Mouse (Mus musculus) yolk sac, embryonic 10.5 days (tissue): ENCODE data around the gene Sephs2.

ENCODE experiments used
- DNase-seq: peaks from one replicate; pipeline ENCODE4 v3.0.0-alpha.2; 2017; ENCODE audit warnings: low spot score

Gene Sephs2

DNA sequence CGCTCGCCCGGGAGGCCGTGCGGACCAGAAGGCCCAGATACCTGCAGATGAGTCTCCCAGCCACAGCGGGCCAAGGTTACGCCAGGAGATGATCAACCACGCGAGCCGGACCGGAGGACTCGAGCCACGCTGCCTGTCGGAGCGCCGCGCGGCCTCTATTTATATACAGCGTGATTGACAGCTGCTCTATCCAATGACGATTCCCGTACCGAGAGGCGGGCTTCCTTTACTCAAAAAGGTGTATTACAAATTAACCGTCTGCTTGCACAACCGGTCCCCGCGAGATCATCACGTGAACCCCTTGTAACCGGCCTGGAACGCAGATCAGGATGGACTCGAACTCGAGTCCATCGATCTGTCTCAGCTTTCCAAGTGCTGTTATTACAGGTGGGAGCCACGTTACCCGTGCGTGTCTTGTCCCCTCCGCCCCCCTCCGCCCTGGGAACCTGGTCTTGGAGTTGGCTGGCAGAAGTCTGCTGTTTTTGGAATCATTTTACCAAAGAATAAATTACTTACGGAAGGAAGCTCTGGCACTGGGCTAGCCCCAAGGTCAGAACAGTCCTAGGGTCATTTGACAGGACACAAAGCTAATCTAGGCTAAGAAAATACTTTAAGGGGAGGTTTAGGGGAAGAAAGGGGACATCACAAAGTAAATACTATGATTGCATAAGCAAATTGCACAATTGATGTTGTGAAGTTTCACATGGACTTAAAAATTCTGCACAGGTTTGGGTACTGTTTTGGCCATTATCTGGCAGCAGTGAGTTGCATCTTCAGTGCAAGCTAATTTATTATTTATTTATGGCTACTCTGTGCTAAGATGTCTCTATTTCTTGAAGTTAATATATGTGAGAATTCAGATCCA lies at the start of gene Sephs2:
TSS of gene Sephs2 (minus strand) at position 131 of the 865 bp plus-strand sequence.
- peak; percentile 95 for DNase-seq

DNA sequence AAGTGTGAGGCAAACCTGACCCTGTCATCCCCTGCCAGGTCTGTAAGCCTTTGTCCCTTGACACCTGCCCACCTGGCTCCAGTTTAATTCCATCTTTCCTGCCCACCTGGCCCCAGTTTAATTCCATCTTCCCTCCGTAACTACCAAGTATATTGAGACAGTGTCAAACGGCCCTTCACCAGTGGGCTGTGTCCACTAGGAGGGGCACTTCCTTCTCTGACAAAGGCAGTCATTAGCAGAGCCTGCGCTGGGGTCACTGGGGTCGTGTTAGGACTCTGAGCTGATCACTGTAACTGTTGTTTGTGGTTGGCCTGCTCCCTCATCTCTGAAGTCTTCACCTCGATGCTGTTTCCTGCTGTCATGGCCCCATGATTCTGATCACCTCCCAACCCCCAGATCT lies 48.2 kb upstream of the Sephs2 start:
- no peak for DNase-seq

DNA sequence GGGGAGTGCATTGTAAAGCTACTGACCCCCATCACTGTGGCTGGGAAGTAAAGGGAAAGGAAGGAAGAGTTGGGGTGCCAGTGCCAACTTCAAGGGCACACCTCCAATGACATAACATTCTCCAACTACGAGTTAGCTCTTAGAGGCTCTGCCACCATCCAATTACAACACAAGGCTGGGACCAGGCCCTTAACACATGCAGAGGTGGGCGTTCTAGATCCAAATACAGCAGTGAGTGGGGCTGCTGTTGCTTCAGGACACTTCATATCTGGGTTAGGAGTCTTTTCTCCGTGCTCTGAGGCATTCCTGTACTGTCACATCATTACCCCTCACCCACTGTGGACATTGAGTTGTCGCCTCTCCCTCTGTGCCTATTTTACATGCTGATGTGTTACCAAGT lies 47.3 kb upstream of the Sephs2 start:
- DNase-seq: no peak

DNA sequence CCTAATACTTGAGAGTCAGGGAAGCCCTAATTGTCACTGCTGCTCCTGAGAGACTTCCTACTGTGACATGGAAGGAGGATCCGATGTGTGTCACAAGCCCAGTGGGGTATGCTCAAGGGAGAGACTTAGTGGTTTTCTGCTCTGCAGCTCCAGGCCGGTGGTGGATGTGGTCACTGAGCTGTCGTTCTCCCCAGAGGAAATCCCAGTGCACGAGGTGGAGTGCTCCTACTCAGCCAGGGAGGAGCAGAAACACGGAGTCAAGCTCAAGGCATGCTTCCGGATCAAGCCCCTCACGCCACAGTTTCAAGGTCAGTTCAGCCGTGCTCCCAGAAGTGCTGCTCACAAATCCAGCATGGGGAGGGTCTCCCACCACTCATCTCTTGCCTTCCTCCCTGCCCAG lies 40.1 kb upstream of the Sephs2 start:
- no peak for DNase-seq

DNA sequence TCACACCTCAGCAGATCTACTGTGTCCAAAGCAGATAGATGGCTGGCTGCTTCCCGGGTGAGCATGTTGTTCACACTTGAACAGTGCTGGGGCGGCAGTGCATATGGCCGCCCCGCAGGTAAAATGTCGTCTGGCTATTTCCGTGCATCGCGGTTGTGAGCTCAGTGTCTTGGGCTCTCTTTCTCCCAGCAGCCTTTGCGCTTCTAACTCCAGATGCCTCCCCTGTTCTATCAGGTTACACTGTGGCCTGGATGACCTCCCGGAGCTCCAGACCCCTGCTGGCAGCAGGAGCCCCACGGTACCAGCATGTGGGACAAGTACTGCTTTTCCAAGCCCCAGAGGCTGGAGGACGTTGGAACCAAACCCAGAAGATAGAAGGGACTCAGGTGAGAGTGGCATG lies 36.1 kb upstream of the Sephs2 start:
- DNase-seq: no peak

DNA sequence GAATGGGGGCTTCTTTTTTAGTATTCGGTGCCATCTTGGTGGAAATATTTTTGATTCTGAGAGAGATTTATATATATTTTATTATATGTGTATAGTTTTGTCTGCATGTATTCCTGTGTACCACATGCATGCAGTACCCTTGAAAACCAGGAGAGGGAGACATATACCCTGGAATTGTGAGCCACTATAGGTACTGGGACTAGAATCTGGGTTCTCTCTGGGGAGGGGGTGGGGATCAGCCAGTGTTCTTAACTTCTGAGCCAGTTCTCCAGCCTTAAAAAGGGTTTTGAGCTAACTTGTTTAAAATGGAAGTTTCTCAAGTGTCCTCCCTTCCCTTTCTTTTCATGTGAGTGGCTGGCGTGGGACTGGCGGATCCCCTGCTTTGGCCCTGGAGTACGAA lies 35.0 kb upstream of the Sephs2 start:
- peak; percentile 28 for DNase-seq

DNA sequence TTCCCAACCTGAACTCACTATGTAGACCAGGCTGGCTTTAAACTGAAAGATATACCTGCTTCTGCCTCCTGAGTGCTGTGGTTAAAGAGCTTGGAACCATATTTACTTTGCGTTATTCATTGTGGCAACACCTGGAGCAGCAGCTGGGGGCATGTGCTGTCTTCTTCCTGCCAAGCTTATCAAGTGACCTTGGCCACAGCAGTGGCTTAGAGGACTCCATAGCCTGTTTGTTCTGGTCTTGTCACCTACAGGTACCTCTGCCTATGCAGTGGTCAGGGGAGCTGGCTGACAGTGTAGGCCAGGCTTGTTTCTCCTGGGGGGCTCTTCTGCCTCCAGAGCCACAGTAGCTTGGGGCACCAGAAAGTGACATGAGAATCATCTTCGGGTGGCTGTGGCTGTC lies 34.6 kb upstream of the Sephs2 start:
- DNase-seq: peak; percentile 47

DNA sequence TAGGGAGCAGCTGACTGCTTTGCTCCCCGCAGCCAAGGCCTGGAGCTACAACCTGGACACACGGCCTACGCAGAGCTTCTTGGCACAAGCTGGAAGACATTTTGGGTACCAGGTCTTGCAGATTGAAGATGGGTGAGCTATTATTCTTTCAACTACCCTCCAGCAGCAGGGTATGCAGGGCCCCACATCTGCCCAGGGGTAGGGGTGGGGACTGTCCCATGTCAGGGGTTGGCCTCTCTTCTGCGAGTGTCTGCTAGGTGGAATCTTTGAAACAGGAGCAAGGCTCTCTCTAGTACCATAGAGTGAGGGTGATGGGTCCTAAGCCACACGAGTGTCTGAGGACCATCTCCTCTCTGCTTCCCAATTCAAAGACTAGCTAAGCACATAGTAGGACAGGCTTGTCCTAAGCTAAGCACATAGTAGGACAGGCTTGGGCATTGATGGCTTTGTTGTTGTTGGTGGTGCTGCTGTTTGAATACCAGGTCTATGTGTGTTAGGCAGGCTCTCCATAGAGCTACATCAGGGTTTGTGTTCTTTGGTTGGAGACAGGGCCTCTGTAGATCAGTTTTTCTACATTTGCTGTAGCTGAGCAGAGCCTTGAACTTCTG lies 23.8 kb upstream of the Sephs2 start:
- DNase-seq: no peak

DNA sequence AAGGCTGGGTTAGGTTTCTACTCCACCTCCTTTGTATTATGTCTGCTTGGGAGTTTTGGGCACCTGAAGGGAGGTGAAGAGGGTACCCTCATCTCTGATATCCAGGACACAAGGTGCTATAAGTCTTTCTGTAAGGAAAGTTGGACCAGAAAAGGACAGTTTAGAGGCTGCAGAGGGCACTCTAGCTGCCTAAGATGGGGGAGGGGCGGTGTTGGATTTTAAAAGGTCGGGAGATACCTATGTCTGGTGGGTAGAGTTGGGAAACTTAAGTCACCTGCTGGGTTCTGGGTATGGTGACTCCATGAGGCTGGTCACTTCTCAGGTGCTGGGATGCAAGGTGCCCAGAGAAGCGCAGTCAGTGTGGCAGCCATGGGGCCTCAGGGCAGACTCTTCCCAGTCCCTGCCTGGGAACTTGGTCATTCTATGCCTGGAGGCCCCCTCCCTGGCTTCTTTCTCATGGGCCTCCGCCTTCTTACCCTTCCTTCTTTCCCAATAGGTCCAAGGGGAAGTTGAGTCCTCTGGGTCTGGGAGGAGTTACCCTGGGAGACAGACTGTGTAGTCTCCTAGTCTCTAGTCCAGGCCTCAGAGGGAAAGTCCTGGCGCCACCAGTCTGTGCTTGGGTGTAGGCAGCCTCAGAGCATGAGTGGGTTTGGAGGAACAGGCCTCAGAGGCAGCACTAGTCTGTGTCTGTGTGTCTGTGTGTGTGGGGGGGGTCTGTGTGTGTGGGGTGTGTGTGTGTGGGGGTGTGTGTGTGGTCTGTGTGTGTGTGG lies 23.1 kb upstream of the Sephs2 start:
- DNase-seq: no peak

DNA sequence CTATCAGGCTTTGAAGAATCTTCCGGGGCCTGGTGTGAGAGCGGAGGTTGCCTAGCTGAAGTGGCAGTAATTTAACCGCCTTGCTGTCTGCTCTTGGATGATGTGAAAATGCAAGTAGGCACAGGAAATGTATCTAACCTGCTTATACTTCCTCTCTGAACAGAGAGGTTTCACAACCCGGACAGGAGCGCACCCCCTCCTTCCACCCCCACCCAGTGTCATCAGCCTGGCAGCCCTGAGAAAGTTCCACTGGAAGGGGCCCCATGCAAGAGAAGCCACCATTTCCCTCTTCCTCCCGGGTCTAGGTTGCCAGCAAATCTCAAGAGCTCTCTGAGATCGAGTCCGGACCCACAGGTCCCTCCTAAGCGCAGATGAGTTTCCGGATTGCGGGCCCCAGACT lies 22.2 kb upstream of the Sephs2 start, which contains the start of gene Itgal:
TSS of gene Itgal (plus strand) at position 163 of the 400 bp plus-strand sequence.
- DNase-seq: no peak

DNA sequence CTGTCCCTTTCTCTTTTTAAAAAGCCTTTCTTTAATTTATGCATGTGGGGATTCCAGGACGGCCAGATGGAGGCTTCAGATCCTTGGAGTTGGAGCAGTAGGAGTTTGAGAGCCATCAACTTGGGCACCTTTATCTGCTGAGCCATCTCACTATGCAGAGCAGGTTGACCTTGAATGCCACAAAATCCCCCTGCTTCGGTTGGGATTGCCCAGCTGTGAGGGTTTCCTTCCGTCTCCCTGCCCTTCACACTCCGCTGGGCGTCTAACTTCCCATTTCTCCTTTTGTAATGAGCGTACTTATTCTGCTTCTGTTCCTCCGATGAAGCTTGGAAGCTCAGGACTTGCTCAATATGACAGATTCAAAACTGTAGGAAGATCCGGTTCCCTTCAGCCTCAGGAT lies 16.3 kb upstream of the Sephs2 start:
- DNase-seq: no peak

DNA sequence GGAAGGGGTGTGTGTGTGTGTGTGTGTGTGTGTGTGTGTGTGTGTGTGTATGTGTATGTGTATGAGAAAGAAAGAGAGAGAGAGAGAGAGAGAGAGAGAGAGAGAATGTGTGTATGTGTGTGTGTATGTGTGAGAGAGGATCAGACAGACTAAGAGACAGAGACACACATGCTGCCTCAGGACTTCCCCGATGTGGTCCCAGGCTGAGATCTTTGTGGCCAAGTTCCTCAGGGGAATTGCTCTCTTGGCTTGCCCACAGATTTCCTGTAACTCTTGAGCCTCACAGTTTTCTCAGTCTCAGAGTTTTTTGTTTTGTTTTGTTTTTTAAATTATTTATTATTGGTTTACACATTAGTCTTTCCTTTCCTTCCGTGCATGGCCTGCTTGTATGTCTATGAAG lies 15.5 kb upstream of the Sephs2 start:
- DNase-seq: no peak

DNA sequence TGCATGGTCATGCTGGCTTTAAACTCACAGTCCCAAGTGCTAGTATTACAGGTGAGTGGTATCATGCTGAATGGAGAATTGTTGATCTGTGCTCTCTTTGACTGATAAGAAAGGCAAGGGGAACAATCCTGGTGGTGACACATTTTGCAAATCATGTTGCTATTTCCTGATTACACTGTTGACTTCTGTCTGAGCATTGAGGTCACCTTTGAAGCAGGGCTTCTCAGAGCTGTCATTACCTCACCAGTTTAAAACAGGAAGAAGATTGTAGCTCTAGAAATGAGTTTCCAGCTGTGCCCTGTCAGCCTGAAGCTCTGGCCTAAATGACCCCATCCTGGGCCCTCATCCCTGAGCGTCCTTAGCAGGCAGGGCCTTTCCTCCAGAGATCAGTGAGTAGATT lies 14.1 kb upstream of the Sephs2 start:
- no peak for DNase-seq

DNA sequence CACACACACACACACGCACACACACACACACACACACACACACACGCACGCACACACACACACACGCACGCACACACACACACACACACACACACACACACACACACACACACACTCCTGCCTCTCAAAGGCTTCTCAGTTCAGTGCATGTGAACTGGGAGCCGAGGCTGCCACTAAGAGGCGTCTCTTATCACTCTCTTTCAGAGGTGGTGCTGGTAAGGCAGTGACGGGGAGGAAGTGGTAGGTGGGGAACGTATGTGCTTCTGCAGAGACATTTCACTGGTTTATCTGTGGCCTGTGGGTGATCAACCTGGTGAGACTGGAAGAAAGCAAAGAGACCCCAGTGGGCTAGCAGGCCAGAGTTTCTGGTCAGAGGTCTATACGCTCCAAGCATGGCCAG lies 11.3 kb upstream of the Sephs2 start:
- no peak for DNase-seq

DNA sequence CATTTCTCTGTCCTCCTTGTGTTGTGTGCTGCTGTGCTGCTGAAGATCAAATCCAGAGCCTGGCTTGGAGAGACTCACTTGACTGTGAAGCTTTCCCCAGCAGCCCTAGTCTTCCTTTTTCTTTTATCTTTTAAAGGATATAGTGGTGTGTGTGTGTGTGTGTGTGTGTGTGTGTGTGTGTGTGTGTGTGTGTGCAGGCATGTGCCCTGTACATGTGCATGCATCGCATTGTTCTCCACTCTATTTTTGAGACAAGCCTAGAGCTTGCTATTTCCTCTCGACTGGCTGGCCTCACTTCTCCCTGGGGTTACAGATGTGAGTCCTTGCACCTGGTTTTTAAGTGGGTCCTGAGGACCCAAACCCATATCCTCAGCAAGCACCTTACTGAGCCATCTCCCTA lies 8.3 kb upstream of the Sephs2 start:
- no peak for DNase-seq

DNA sequence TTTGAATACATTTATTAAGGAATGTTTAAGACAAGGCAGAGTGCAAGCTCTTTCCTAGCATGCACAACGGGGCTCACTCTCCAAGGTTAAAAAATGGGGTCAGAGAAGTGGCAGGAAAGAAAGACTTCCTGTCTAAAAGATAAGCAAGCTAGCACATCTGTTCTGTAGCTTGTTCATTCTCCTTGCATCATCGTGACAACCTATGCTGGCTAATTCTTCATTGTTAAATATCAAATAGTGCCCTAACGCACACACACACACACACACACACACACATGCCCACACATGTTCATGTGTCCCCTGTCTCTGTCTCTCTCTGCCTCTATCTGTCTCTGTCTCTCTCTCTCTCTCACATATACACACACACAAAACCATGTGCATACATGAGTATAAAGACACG lies 7.3 kb upstream of the Sephs2 start:
- DNase-seq: no peak

DNA sequence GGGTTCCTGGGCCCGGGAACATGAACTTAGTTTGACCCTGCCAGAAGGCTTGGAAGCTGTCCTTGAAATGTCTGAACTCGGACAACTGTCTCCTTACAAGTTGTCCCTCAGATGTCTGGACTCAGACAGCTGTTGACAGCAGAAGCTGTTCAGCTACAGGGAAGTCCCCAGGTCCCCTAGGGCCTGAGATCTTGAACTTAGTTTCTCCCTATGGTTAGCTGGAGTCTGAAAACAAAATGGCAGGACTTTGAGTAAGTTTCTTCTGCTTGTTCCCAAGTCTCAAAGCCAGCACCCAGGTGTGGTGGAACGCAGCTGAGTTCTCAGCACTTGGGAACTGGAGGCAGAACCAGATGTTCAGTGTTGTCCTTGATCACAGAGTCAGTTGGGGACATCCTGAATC lies 6.2 kb upstream of the Sephs2 start:
- no peak for DNase-seq

DNA sequence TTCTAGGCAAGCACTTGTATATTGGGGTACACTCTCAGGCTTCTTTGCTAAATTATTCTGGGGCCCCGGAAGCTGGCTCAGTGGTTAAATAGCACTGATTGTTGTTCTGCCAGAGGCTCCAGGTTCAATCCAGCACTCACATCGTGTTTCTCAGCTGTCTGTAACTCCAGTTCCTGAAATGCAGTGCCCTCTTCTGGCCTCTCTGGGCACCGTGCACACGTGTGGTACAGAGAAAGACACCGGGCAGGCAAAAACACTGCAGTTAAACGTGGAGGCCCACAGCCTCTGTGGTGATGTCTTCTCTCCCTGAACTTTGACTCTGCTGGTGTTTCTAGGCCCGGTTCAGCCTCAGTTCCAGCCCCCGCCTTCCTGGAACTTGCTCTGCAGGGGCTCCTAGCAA lies 4.5 kb upstream of the Sephs2 start:
- peak; percentile 40 for DNase-seq

DNA sequence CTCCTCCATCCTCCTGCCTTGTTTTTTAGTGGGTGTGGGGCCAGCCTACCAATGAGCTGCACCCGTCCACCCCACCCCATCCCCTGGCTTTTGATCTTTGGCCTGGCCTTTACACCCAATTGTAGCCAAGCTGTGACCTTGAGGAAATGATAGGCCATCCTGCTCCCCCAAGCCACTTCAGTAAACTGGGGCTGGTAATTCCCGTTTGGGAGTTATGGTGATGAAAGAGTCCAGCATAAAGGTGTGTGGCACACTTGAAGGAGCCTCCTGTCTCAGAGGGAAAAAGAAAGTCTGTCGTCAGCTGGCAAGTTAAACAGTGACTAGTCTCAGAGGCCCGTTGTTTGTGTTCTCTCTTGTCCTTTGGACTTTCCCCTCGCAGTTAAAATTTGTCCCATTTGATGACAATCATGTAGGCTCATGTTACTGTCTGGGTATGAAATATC lies 2.7 kb upstream of the Sephs2 start:
- DNase-seq: peak; percentile 81

DNA sequence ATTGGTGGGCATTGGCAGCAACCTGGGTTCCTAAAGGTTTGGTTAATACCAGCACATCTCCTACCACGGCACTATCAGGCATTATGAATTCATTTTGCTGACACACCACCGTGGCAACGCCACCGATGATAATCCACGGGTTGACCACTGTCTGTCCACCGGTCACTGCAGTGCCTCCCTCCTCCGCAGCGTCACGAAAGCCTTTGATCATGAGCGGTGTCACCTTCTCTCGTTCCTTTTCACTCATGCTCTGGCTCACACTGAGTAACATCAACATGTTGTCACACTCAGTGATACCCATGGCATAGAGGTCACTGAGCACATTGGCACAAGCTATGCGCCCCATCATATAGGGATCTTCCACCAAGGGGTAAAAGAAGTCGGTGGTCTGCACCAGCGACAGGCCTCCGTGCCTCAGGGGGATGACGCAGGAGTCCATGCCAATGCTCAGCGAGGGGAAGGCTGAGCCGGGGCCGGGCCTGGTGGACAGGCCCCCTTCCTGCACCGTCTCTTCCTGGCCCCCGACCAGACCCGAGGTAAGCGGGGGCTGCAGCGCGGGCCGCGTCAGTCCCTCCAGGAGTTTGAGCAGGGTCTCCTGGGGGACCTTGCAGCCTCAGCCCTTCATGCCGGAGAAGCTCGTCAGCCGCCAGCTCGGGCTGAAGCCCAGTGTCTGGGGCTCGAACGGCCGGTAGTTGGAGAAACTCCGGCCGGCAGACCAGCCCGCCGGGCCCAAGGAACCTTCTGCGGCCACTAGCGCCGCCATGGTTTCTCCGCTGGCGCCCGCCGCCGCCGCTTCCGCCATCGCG lies 534 bp downstream of the Sephs2 start:
- DNase-seq: no peak

DNA sequence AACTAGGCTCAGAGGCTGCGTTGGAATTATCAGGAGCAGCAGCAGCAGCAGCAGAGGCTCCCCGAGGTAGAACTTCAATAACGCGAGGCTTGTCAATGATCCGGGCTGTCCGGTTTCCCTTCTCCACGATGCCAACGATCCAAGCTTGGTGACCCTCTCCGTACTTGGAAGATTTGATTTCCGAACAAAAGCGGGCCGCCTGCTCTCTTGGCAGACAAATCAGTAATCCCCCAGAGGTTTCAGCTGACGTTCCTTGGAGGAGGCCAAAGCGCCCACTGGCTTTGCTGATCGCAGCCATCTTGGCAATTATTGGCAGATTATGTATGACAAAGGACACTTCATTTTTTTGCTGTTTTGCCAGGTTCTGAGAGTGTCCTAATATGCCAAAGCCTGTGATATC lies 1.3 kb downstream of the Sephs2 start:
- DNase-seq: no peak

DNA sequence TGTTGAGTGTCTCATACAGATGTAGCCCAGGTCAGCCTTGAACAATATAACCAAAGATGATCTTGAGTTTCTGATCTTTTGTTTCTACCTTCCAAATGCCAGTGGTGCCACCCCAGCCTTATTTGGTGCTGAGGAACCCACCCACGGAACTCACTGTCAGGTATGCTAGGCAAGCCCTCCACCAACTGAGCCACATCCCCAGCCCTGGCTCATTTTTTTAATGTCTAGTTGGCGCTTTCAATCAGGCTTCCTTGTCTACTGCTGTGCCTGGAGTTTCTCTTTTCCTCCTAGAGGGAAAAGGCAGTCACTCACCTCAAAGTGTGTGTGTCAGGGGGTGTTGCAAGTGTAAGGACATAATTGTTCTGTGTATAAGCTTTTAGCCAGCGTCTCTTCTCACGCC lies 2.8 kb downstream of the Sephs2 start:
- no peak for DNase-seq
